Mouse (Mus musculus): ENCODE results near the gene Zfp541.

The Zfp541 gene

GRCm38 (mm10) chr7:16071906-16072305 lies 10.3 kb downstream of the Zfp541 start:
- no peak for DNase-seq (ENCODE audit: extremely low read depth, insufficient read length, low spot score)

- DNase-seq (ENCODE audit: extremely low read depth, insufficient read length, low spot score): no peak
Observed at GRCm38 (mm10) chr7:16079947-16080346, 18.3 kb downstream of the Zfp541 start.

DNA sequence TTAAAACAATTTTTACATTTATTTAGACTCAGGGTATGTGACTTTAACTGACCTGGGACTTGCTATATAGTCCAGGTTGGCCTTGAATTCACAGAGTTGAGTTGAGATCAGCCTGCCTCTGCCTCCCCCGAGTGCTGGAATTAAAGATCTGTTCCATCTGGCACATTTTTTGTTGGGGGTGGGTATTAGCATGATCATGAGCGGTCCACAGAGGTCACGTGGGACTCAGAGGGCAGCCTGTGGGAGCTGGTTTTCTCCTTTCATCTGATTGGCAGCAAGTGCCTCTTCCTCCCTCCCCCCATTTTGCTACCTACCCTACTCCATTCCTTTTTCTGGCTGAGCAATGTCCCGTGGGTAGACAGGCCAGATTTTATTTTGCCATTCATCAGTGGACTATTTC lies 19.0 kb downstream of the Zfp541 start:
- no peak for DNase-seq (ENCODE audit: extremely low read depth, insufficient read length, low spot score)

DNA sequence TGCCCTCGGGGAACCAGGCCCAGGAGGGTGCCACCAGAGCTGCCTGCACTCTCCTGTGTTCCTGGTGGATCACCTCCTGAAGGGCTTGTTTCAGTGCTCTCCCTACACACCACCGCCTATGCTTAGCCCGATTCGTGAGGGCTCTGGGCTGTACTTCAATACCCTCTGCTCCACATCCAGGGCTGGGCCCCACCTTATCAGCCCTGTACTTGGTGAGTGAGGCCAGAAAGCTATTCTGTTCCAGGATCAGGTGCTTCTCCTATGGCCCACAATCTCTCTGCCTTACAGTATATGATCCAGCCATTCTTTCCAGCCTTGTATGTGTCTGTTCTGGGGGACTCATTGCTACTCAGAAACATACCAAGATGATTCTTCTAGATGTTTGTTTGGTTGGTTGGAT lies 21.7 kb downstream of the Zfp541 start:
- DNase-seq (ENCODE audit: extremely low read depth, insufficient read length, low spot score): no peak

DNA sequence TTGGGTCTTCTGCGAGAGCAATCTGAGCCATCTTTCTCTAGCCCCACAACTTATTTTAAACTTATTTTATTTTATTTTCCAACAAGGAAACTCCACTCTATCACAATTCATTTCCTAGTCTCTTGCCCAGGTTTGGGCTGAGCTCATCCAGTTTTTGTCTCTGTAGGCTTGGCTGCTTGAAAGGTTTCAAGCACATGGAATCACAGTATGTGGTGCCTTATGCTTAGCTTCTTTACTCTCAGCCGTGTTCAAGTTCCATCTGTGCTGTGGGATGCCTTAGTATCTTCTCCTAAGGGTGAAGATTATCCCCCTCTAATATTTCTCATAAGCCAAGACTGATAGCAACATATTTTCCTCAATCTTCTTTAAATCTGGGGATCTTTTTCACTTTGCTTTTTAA lies 26.0 kb downstream of the Zfp541 start:
- no peak for DNase-seq (ENCODE audit: extremely low read depth, insufficient read length, low spot score)

DNA sequence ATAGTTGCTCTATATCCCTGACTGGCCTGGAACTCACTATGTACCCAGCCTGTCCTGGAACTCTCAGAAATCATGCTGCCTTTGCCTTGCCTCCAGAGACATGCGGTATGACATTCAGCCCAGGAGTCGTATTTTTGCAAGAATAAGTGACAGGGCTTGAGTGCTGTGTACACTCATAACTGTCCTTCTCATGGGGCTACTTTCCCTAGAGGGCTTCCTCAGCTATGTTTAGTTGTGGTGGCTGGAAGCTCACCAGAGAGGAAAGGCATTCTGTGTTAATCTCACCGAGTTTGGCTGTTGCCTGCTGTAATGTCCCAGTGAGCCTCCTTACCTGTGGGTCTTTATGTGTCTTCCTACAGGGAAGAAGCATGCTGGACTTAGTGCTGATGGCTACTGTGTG lies 33.0 kb downstream of the Zfp541 start:
- no peak for DNase-seq (ENCODE audit: extremely low read depth, insufficient read length, low spot score)

- peak; percentile 100 for DNase-seq (ENCODE audit: extremely low read depth, insufficient read length, low spot score)
Observed at GRCm38 (mm10) chr7:16098021-16099017, 36.7 kb downstream of the Zfp541 start, which contains the start of gene Napa. Napa (plus strand) TSS chr7:16098458.

DNA sequence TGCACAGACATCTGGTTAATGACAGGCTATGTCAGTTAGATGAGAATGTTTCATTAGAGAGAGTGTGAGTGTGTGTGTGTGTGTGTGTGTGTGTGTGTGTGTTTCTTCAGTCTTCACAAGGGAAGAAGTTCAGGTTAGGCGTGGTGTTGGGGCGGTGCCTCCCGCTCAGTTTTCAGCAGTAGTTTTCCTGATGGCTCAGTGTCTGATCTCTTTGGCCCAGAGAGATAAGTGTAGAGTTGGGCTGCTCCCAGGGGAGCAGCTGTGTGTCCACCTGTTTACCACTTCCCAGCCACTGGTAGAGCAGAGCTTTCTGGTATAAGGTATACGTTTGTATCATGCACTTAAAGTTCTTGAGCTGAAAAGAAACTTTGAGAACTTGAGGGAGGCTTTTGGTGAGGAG lies 38.3 kb downstream of the Zfp541 start:
- DNase-seq (ENCODE audit: extremely low read depth, insufficient read length, low spot score): no peak

DNA sequence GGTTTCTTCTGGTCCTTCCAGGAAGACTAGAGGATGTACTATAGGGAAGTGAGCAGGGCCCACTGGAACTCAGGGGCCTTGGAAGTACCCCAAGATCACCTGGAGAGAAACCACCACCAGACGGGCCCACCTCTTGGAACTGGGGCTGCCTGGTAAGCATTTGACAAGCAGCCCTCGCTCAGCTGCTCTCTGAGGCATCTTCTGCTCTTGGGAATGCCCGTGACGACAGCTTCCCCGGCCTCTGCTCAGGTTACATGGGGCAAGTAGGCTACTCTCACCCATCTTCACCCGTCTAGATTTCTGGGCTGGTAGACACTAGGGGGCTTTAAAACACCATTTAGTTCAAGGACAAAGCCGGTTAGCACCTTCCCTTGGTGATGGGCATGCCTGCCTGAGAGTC lies 39.5 kb downstream of the Zfp541 start:
- no peak for DNase-seq (ENCODE audit: extremely low read depth, insufficient read length, low spot score)

- no peak for DNase-seq (ENCODE audit: extremely low read depth, insufficient read length, low spot score)
Observed at GRCm38 (mm10) chr7:16101726-16102475, 40.3 kb downstream of the Zfp541 start.

DNA sequence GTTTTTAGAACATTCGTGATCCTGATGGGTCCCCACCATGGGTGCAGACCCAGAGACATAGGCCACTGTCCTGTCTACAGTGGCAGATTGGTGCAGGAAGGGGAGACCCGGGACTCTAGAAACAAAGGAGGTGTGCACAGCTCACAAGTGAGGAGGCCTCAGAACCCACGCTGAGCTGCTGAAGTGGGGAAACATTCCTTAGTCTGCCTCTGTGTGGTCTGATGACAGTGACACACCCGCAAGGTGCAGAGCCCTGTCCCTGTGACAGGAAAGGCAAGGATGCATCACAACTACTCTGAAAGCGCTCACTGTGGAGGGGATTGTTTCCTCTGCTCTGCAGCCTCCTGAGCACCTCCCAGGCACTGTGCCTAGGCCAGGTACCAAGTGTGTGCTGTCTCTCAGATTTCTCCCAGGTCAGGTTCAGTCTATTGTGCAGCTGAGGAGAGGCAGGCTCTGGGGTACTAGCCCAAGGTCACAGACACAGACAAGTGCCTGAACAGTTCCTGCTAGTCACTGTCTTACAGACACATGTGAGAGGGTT lies 41.1 kb downstream of the Zfp541 start:
- no peak for DNase-seq (ENCODE audit: extremely low read depth, insufficient read length, low spot score)

DNA sequence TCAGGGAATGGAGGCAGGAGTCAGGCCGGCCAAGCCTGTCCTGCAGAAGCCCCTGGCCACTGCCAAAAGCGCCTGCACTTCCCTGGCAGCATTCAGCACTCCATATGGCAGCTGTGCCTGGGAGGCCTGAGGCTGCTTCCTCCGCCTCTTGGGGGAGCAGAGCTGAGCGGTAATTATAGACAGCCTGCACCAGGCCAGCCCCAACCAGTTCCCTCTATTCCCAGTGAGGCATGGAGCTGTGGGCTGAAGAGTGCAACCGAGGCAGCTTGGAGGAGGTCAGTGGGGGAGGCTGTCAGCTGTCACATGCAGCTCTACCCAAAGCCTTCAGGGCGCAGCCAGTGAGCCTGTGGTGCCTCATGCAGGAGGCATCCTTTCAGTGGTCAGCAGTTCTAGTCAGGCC lies 42.1 kb downstream of the Zfp541 start:
- DNase-seq (ENCODE audit: extremely low read depth, insufficient read length, low spot score): no peak

- no peak for DNase-seq (ENCODE audit: extremely low read depth, insufficient read length, low spot score)
Observed at GRCm38 (mm10) chr7:16104611-16105388, 43.2 kb downstream of the Zfp541 start.

- no peak for DNase-seq (ENCODE audit: extremely low read depth, insufficient read length, low spot score)
Observed at GRCm38 (mm10) chr7:16108886-16109542, 47.4 kb downstream of the Zfp541 start.

- no peak for DNase-seq (ENCODE audit: extremely low read depth, insufficient read length, low spot score)
Observed at GRCm38 (mm10) chr7:16110158-16110557, 48.5 kb downstream of the Zfp541 start.

GRCm38 (mm10) chr7:16111284-16112090 lies 49.9 kb downstream of the Zfp541 start:
- no peak for DNase-seq (ENCODE audit: extremely low read depth, insufficient read length, low spot score)

DNA sequence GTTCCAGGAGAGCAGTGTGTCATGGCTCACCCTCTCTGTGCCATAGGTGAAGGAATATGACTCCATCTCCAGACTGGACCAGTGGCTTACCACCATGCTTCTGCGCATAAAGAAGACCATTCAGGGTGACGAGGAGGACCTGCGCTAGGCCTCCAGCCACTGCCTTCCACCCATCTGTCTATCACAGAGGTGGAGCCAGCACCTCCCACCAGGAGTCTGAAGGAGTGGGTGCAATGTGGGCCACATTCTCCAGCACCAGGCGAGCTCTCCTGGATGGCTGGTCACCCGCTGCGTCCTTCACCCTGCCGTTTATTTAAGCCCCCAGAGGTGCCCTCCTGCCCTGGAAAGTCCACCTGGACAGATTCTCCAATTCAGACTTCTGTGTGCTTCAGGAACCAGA lies 54.8 kb downstream of the Zfp541 start:
- no peak for DNase-seq (ENCODE audit: extremely low read depth, insufficient read length, low spot score)

- DNase-seq (ENCODE audit: extremely low read depth, insufficient read length, low spot score): no peak
Observed at GRCm38 (mm10) chr7:16117100-16117499, 55.5 kb downstream of the Zfp541 start.

DNA sequence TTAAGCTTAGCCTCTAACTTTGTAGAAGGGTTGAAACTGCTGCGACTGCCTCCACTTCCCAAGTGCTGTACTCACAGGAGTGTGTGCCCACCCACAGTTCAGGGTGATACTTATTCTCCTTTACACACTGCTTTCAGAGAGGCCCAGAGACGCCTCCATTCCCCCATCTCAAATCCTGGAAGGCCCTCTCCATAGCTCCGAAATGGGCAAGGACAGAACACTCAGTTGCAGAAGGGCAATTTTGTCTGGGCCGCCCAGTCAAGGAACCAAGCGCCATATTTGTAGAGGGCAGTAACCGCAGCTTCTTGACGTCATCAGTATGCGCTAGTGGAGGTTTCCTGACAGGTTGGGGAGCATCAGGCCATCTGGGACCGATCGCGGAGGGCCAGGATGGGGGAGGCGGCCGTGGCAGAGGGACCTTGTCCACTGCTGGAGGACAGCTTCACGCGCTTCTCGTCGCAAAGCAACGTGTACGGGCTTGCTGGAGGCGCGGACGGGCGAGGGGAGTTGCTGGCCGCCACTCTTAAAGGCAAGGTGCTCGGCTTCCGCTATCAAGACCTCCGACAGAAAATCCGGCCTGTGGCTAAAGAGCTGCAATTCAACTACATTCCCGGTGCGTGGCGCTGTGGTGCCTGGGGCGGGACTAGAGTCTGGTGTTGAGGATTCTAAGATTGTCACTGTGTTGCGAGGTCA lies 58.1 kb downstream of the Zfp541 start, which contains the start of gene Kptn:
Gene Kptn (plus strand): TSS at position 327 of the 693 bp plus-strand sequence.
- DNase-seq (ENCODE audit: extremely low read depth, insufficient read length, low spot score): peak; percentile 90

Measured in 3134 (cell line).